In the genomic region with DNA sequence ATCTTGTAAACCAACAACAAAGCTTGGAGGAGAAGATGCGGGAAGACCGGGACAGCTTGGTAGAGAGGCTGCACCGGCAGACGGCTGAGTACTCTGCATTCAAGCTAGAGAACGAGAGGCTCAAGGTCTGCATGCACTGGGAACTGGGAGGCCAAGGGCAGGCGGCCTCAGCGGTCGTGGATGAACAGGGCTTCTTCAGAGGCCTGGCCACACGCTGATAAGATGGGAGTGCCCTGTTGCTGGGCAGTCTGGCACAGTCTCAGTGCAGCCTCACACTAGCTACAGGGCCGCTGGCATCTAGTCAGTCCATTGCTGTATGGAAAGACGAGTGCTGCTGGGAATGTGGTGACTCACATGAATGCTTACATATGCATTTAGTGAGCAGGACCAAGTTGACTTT, we compare ENCODE assay signal across 17 mouse cellular contexts. TPM values are rescaled to one million over a fixed set of nuclear protein-coding genes. Genes with fewer than 3 reads are reported as not detected.
DNase-seq lines count a peak whose midpoint lies in the region; ATAC-seq lines count a peak whose summit lies in the region.
"Had no signal": no experiment of that assay in that cellular context is flagged by ENCODE, and none has a peak within 500 bp of the region (broad histone marks: within the 10 kb centered on the region; RNA-seq: fewer than 3 reads in every experiment).

No protein-coding gene starts in this region.

- H3K4me1 ChIP-seq in liver, embryonic 12.5 days: peaks cover 21% of the 10 kb centered on the region
- H3K4me1 ChIP-seq in heart, embryonic 12.5 days (replicated peaks): peaks cover 6% of the 10 kb centered on the region
- no peaks in the 10 kb centered on the region for H3K4me1 ChIP-seq in embryonic facial prominence, embryonic 10.5 days
- H3K4me1 ChIP-seq: neural tube, embryonic 12.5 days had no signal

- DNase-seq in ovary, adult 18-20 months (ENCODE audit: low spot score): peak; percentile 76
- no peak for DNase-seq in ovary, postnatal 10 days (ENCODE audit: low spot score)
- DNase-seq in adrenal gland, postnatal 36 days: peak; percentile 72 to 81
- peak; percentile 40 to 56 for DNase-seq in spleen, postnatal 36 days (ENCODE audit: low spot score in 2 of 2)
- DNase-seq in embryonic facial prominence, embryonic 10.5 days (ENCODE audit: low spot score): no peak
- DNase-seq in adipocyte (ENCODE audit: low spot score): no peak
- DNase-seq: cerebellum, adult 9-10 months; embryo, embryonic 11 days; gastrocnemius, postnatal 36 days; layer of hippocampus, adult 9-11 months; lung, adult 2 months had no signal

- peak overlapping the region; percentile 40; the same call in 1 of the 2 replicates for H3K9ac ChIP-seq in liver, embryonic 12.5 days
- H3K9ac ChIP-seq in heart, embryonic 12.5 days: no peak overlapping the region
- H3K9ac ChIP-seq: neural tube, embryonic 12.5 days had no signal

- H3K36me3 ChIP-seq in liver, embryonic 12.5 days: peaks cover 95% of the 10 kb centered on the region
- H3K36me3 ChIP-seq in heart, embryonic 12.5 days: peaks cover 88% of the 10 kb centered on the region
- H3K36me3 ChIP-seq in embryonic facial prominence, embryonic 10.5 days (replicated peaks): peaks cover 96% of the 10 kb centered on the region

- WGBS in liver, embryonic 12.5 days (ENCODE audit: insufficient replicate concordance): 65% methylated on average over 11 of the region's 11 CpGs
- 89% methylated on average over 11 of the region's 11 CpGs for WGBS in heart, embryonic 12.5 days
- WGBS in embryonic facial prominence, embryonic 10.5 days: 92% methylated on average over 11 of the region's 11 CpGs

- peak; percentile 93 for ATAC-seq in liver, embryonic 12.5 days
- ATAC-seq in heart, embryonic 12.5 days (ENCODE audit: insufficient number of reproducible peaks, low FRiP score): no peak
- ATAC-seq: hindbrain, embryonic 16.5 days; midbrain, embryonic 16.5 days had no signal

- H3K4me2 ChIP-seq in liver, embryonic 12.5 days: peak overlapping the region; percentile 46
- H3K4me2 ChIP-seq in heart, embryonic 12.5 days: no peak overlapping the region
- H3K4me2 ChIP-seq: neural tube, embryonic 12.5 days had no signal

- no peaks in the 10 kb centered on the region for H3K9me3 ChIP-seq in liver, embryonic 12.5 days (replicated peaks)
- no peaks in the 10 kb centered on the region for H3K9me3 ChIP-seq in heart, embryonic 12.5 days (replicated peaks)
- no peaks in the 10 kb centered on the region for H3K9me3 ChIP-seq in embryonic facial prominence, embryonic 10.5 days
- H3K9me3 ChIP-seq: neural tube, embryonic 12.5 days had no signal

- H3K4me3 ChIP-seq in liver, embryonic 12.5 days: no peak overlapping the region
- no peak overlapping the region for H3K4me3 ChIP-seq in heart, embryonic 12.5 days
- no peak overlapping the region for H3K4me3 ChIP-seq in embryonic facial prominence, embryonic 10.5 days
- H3K4me3 ChIP-seq: neural tube, embryonic 12.5 days had no signal

- peak overlapping the region; percentile 80 for H3K27ac ChIP-seq in liver, embryonic 12.5 days
- no peak overlapping the region for H3K27ac ChIP-seq in heart, embryonic 12.5 days (ENCODE audit: poor library complexity, severe bottlenecking)
- H3K27ac ChIP-seq in embryonic facial prominence, embryonic 10.5 days (replicated peaks): no peak overlapping the region
- H3K27ac ChIP-seq: macrophage; neural tube, embryonic 12.5 days had no signal

- no peaks in the 10 kb centered on the region for H3K27me3 ChIP-seq in liver, embryonic 12.5 days (replicated peaks)
- no peaks in the 10 kb centered on the region for H3K27me3 ChIP-seq in heart, embryonic 12.5 days (replicated peaks)
- no peaks in the 10 kb centered on the region for H3K27me3 ChIP-seq in embryonic facial prominence, embryonic 10.5 days (replicated peaks; ENCODE audit: low read depth, poor library complexity, severe bottlenecking)
- H3K27me3 ChIP-seq: neural tube, embryonic 12.5 days had no signal

RNA-seq across cellular contexts. Expression of a gene that starts 17.6 kb away (rescaled TPM):
- total RNA-seq in adrenal gland, postnatal 36 days (2021): 10 to 100 TPM; 29.8 to 32.1 TPM
- 38.8 and 43.1 TPM in 2 replicates for polyA plus RNA-seq in liver, embryonic 12.5 days (2016; fragmentation: Nextera tagmentation; extraction: Ambion mirVana)
- 42.8 and 43.3 TPM in 2 replicates for polyA plus RNA-seq in heart, embryonic 12.5 days (2016; fragmentation: Nextera tagmentation; extraction: Ambion mirVana)
- polyA plus RNA-seq in embryonic facial prominence, embryonic 10.5 days (2016; fragmentation: Nextera tagmentation; extraction: Ambion mirVana): 78.1 and 79.6 TPM in 2 replicates

RNA-seq across cellular contexts. Expression of a gene that starts 28.6 kb away (rescaled TPM):
- total RNA-seq in adrenal gland, postnatal 36 days (2021): 10 to 100 TPM; 35.4 to 36.0 TPM
- polyA plus RNA-seq in liver, embryonic 12.5 days (2016; fragmentation: Nextera tagmentation; extraction: Ambion mirVana): 69.8 and 72.1 TPM in 2 replicates
- 64.1 and 72.2 TPM in 2 replicates for polyA plus RNA-seq in heart, embryonic 12.5 days (2016; fragmentation: Nextera tagmentation; extraction: Ambion mirVana)
- 102 and 111 TPM in 2 replicates for polyA plus RNA-seq in embryonic facial prominence, embryonic 10.5 days (2016; fragmentation: Nextera tagmentation; extraction: Ambion mirVana)

RNA-seq across cellular contexts. Expression of a gene that starts 47.7 kb away (rescaled TPM):
- total RNA-seq in adrenal gland, postnatal 36 days (2021): 100 to 1,000 TPM; 197 to 273 TPM
- 18.8 and 19.0 TPM in 2 replicates for polyA plus RNA-seq in liver, embryonic 12.5 days (2016; fragmentation: Nextera tagmentation; extraction: Ambion mirVana)
- polyA plus RNA-seq in heart, embryonic 12.5 days (2016; fragmentation: Nextera tagmentation; extraction: Ambion mirVana): 124 and 141 TPM in 2 replicates
- polyA plus RNA-seq in embryonic facial prominence, embryonic 10.5 days (2016; fragmentation: Nextera tagmentation; extraction: Ambion mirVana): 92.9 and 95.8 TPM in 2 replicates

RNA-seq across cellular contexts. Expression of a gene that starts 48.7 kb away (rescaled TPM):
- 10 to 100 TPM; 11.6 to 15.8 TPM for total RNA-seq in adrenal gland, postnatal 36 days (2021)
- 47.2 and 49.9 TPM in 2 replicates for polyA plus RNA-seq in liver, embryonic 12.5 days (2016; fragmentation: Nextera tagmentation; extraction: Ambion mirVana)
- 24.7 and 26.9 TPM in 2 replicates for polyA plus RNA-seq in heart, embryonic 12.5 days (2016; fragmentation: Nextera tagmentation; extraction: Ambion mirVana)
- polyA plus RNA-seq in embryonic facial prominence, embryonic 10.5 days (2016; fragmentation: Nextera tagmentation; extraction: Ambion mirVana): 12.3 and 19.2 TPM in 2 replicates

Comparison
In these comparisons a context has a peak if more than half of its experiments do, and no peak if none do; other contexts are left out.
1. DNase-seq: peak in ovary, adult 18-20 months (single experiment), adrenal gland, postnatal 36 days (2 of 2) and spleen, postnatal 36 days (2 of 2); none in ovary, postnatal 10 days (single experiment), embryonic facial prominence, embryonic 10.5 days (single experiment) and adipocyte (single experiment).